Mouse (Mus musculus) heart, postnatal 0 days (tissue): ENCODE measurements around the gene Lyar.

Source experiments
- CTCF ChIP-seq: IDR thresholded peaks from 2 replicates; pipeline ENCODE4 v1.5.1; 2016; ENCODE audit warnings: antibody characterized with exemption, control low read depth, low read depth
- EP300 ChIP-seq: IDR thresholded peaks from 2 replicates; pipeline ENCODE4 v1.6.1; 2016; ENCODE audit warnings: antibody characterized with exemption, low read depth

DNA sequence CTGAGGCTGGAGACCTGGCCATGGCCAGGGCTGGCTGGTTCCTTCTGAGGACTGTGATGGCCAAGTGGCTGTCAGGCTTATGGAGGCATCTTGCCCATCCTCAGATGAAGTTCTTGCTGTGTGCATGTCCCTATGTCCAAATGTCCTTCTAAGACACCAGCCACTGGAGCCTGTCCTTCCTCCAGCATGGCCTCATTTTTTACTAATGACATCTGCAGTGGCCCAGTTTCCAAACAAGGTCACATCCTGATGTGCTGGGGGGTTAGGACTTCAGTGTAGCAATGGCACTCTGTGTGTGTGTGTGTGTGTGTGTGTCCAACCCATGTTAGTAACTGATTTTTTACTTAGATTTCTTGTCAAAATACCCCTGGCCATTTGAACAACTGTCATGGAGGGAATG, 24.3 kb upstream of the Lyar start:
- TF ChIP-seq CTCF (no peak), EP300 (no peak)
